Mouse (Mus musculus) yolk sac, embryonic 10.5 days (tissue): ENCODE data around the gene Akap8.
A peak's percentile ranks its signal among the peaks of the same experiment; 100 is the strongest.

Experiments used
- DNase-seq: peaks from one replicate; pipeline ENCODE4 v3.0.0-alpha.2; 2017; ENCODE audit warnings: low spot score

The Akap8 gene

DNA sequence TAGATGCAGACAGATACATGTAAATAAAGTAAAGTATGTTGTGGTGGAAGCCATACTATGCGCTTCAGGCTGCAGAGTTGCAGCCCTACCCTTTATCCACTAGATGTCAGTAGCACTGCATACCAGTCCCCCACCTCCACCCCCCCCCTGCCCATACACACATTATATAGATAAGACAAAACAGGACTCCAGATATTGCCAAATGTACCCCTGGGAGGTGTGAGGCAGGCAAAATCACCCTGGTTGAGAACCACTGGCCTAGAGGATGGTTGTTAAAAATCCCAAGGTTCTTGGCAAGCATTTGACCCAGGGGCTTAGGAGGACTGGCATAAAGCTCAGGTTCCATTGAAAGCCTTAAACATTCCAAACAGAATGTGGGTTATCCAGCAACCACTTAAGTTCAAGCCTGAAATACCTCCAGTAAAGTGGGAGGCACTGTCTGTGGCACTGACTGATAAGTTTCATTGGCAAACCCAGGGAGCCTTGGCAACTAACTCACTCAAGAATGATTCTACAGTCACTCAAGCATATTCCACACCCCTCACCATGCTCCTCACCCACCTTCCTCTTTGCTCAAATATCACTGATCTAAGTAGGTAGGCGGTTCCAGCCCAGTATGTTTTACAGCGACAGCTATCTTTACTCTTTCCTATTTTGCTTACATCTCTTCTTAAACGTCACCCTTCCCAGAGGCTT, 28.1 kb upstream of the Akap8 start:
- DNase-seq: peak; percentile 54

DNA sequence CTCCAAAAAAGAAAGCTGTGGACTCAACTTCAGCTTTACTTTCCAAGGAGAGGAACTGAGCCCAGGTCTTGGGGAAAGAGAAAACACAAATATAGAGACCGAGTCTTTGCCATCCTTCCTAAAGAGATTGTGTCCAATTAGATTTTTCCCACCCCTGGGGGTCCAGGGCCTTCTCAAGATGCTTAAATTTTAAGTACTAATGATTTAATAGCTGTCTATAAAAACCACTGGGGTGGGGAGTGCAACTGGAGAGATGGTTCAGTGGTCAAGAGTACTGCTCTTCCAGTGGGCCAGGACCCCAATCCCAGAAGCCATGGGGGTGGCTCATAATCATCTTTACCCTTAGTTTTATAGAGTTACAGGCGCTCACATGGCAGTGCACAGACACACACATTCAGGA, 27.4 kb upstream of the Akap8 start:
- no peak for DNase-seq

DNA sequence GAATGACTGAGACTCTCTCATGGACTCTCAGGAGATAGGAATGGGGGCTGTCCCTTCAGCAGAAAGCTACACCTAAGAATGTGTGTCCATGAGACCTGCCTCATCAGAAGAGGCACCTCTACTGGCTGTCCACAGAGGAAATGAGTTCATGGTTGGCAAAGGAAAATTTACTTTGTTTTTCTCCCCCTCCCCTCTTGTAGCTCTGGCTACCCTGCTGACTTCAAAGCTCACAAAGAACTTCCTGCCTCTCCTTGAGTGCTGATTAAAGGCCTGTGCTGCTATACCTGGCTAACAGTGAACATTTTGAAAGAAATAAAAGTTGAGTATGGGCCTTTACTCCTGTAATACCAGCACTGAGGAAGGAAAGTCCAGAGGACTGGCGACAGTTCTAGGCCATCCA, 20.1 kb upstream of the Akap8 start:
- DNase-seq: no peak

GRCm38 (mm10) chr17:32340110-32340509, 19.1 kb upstream of the Akap8 start:
- no peak for DNase-seq

DNA sequence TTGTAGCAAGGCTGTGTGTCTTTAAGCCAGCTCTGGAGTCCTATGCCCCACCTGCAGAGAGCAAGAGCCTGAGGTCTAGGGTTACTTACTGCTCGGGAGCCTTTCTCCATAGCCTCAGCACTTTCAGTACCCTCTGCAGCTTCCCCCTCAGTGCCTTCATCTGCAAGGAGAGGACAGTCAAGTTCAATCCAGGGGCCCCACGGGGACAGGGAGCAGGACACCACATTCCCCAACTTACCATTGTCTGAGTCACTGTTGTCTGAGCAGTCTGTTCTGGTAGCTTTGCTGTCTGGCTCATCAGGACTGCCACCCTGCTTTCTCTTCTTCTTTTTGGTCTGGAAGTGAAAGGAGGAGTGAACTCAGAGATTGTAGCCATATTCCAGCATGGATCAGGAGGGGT, 14.8 kb upstream of the Akap8 start:
- no peak for DNase-seq

GRCm38 (mm10) chr17:32334921-32335320, 13.9 kb upstream of the Akap8 start:
- DNase-seq: no peak

DNA sequence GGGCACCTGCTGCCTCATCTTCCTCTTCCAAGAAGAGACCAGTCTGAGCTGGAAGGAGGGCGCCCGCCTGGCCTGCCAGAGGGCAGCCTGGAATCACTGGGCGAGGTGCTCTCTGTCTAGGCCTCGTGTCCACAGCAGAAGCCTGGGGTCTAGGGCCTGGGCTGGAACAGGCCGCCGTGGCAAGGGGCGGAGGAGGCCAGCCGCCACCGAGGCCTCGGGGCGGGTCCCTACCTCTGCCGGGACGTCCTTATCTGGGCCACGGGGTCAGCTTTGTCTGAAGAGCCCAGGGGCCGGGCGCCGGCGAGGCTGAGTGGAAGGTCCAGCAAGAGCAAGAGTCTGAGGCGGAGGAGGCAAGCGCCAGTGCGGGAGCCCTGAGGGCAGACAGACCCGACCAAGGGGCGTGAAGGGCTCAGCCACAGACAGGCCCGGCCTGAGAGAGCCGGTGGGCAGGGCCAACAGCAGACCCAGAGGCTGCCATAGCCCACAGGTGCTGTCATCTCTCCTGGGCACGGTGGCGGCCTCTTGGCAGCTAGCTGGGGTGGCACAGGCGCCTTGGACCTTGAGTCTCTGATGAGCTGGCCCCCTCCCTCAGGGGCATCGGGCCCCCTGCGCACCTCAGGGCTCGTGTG, 12.8 kb upstream of the Akap8 start:
- DNase-seq: no peak

- no peak for DNase-seq
These were observed 6.5 kb upstream of the Akap8 start for GRCm38 (mm10) chr17:32327501-32327900.

DNA sequence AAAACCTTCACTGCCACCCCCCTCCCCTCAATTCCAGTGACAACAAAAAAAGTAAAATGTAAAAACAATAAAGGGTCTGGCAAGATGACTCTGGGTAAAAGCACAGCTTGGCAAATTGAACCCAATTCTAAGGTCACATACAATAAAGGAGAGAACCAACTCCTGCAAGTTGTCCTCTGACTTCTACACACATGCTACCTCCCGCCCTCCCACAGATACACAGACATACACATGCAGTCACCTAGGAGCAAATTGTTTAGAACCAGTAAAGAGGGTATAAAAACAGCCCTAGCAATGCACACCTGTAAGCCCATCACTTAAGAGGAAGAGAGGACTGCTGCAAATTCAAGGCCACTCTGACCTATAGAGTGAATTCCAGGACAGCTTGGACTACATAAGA, 1.8 kb upstream of the Akap8 start:
- no peak for DNase-seq

DNA sequence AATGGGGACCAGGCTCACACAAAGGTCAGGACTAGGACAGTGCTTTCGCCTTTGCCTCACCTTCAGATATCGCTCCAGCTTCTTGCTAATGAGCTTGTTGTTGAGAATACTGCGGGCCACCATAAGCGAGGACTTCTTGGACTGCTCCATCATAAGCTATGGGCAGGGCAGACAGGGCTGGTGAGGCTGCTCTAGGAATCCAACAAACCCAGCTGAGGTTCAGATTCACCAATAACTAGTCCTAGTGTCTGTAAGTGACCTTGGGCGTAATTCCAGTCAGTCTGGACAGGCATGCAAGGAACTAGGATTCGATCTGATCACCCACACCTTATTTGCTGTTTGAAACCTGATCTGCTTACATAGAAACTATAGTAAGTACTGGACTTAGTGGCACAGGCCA, 798 bp upstream of the Akap8 start:
- DNase-seq: peak; percentile 16

DNA sequence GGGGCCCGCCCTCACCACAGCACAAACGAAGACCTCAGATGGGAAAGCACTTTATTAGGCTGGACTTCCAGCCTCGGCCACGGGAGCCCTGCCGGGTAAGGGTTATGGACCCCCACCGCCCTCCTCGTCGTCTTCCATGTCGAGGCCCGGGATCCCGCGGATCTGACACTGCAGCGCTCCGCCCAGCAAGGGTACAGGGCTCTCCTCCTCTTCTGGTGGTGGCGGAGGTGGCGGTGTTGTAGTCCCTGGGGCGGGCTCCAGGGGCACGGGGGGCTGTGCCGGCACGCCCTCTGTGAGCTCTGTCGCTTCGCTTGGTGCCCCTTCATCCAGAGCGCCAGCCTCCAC, 324 bp upstream of the Akap8 start:
- DNase-seq: no peak

GRCm38 (mm10) chr17:32319950-32320349, 1.1 kb downstream of the Akap8 start:
- no peak for DNase-seq

DNA sequence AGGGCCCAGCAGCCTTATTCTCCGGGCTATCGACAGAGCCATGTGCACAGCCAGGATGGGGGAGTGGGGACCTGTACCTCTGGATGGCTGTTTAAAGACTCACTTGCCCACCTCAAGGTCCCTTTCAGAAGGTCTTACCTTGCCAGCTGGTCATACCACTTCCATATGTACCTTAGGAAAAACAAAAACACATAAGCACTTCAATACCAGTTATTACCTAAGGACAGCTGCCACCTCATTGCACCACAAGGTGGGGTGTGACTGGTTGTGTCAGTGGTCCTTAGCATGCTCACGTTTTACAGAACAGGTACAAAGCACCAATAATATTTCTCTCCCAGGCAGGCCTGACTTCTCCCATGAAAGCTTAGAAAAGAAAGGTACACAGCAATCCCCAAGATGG, 3.3 kb downstream of the Akap8 start:
- no peak for DNase-seq

- no peak for DNase-seq
These were observed 4.0 kb downstream of the Akap8 start for GRCm38 (mm10) chr17:32317032-32317431.

- DNase-seq: no peak
These were observed 5.5 kb downstream of the Akap8 start for GRCm38 (mm10) chr17:32315560-32315959.

DNA sequence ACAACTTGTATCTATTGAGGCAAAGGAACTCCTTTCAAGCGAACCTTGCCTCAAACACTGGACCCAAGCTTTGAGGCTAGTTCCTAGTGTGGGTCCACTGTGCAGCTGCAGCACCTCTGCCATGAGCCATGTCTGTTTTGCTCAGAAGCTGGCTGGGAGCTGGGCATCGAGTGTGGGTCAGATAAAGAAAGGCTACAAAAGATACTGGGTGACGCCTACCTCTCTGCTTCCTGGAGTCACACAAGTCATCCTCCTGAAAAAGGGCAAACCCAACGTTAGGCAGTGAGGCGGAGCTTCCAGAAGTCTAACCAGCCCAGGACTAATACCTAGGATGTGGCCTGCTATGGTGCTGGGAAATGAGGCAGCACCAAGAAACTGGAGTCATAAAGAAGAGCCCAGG, 7.1 kb downstream of the Akap8 start:
- no peak for DNase-seq

GRCm38 (mm10) chr17:32312801-32313200, 8.2 kb downstream of the Akap8 start:
- no peak for DNase-seq

DNA sequence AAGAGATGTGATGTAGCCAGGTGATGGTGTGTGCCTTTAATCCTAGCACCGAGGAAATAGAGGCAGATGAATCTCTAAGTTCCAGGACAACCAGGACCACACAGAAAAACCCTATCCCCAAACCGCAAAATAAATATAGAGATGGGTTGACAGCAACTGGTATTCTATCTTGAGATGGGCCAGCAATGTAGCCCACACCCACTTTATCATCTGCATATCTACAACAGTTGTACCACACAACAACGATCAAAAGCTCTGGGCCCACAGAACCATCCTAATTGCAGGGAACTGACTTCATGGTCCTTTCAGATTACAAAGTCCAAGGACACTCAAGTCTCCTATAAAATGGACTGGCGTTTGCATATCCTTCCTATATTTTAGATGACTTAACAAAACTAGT, 13.1 kb downstream of the Akap8 start:
- no peak for DNase-seq

- DNase-seq: no peak
These were observed 22.9 kb downstream of the Akap8 start for GRCm38 (mm10) chr17:32298125-32298524.

DNA sequence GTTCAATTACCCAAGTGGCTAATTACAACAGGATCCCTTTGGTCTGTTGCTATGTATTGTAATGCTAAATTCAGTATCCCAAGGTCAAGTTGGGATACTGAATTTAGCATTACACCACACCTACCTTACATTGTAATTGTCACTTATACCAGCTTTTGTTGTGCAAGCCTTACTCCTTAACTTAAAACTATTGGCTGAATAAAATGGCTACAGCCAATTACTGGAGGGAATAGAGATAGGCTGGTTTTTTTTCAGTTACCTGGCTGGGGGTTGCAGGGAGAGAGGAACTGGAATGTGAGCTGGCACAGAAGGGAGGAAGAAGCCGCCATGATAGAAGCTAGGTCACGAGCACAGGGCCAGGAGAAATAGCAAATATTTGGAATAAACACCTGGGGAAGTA, 25.1 kb downstream of the Akap8 start:
- DNase-seq: no peak

DNA sequence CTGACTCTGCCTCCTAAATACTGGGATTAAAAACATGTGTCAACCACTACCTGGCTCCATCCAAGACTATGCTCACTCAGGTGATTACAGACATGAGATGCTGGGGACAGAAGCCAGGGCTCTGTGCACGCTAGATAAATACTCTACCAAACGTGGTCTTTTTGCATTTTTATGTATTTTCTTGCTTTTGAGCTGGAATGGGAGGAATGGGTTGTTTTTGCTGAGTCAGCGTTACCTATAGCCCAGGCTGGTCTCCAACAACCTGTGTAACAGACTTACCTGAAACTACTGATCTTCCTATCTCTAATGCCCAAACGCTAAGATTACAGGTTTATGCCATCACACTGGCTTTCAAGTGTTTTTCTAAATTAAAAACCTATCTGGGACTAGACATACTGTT, 25.9 kb downstream of the Akap8 start:
- DNase-seq: no peak

DNA sequence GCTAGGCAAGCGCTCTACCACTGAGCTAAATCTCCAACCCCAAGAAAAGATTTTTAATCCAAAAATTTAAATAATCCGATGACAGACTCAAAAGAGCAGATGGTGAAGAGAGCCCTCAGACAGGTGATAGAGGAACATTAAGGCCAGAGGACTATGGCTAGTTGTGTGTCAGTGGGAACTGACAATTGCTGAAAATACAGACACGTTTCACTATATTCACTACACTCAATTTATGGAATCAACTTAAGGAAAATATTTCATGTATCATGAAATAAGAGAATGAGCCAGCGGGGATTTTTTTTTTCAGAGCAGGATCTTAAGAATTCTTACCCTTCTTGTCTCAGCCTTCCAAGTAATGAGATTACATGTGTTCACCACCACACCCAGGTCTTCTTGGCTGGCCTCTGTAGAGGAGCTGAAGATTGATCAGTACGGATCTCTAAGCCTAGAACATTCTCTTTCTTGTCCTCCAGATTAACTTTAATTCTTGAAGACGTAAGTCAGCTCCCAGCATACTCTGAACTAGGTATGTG, 35.8 kb downstream of the Akap8 start:
- DNase-seq: peak; percentile 11

DNA sequence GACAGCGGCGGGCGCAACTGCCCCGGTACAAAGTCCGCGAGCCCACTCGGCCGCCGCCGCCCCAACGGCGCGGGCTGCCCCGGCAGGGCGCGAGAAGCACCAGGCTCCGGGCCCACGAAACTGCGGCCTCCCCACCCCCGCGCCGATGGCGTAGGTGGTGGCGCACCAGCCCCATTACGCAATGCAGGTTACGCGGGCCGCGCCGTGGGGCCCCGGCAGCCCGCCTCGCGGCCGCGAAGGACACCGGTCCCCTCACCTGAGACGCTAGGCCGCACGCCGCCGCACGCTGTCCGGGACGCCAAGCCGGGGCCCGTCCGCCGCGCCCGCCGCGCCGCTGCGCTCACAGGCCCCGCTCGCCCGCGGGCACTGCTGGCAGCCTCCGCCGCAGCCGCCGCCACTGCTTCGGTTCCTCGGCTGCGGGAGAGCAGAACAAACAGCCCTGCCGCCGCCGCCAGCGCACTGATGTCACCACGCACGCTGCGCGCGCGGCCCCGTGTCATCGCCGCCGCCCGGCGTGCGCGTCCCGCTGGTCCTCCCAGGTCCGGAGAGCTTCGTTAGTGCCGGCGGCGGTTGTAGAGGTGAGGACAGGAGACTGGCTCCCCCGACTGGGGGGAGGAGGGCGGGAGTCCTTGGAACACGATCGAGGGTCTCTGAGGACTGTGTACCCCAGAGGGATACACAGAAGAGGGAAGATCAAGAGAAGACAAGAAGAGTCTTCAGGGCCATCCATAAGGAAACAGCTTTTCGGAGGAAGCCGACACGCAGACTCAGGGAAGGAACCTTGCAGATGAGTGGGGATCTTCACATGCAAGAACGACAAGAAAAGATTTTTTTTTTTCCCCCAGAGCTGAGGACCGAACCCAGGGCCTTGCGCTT, 36.5 kb downstream of the Akap8 start, which contains the start of gene Brd4:
Brd4 (minus strand) TSS at position 461 of the 876 bp plus-strand sequence.
- DNase-seq: peak; percentile 93
